Mouse (Mus musculus) kidney, adult 10 weeks (tissue): ENCODE measurements around the gene Fam171b. TPM values are rescaled to one million over a fixed set of nuclear protein-coding genes. Genes with fewer than 3 reads are reported as not detected.

Experiments used
- polyA plus RNA-seq: library from polyadenylated mRNA; stranded (reverse); fragments of 350-450 nt; fragmentation: Illumina TruSeq; extraction: RNeasy Lipid Tissue Mini Kit (QIAGEN cat#74804); gene quantifications from one replicate; pipeline ENCODE4 v1.2.3, GENCODE M21; 2014; ENCODE audit warnings: low read depth, low replicate concordance

The Fam171b gene
- polyA plus RNA-seq = 0.57 TPM

GRCm38 (mm10) chr2:83812483-83813272 is at the start of gene Fam171b:
TSS of gene Fam171b (plus strand) at chr2:83812636.

Other genes starting within 250 kb of the Fam171b start
- gene Zc3h15, start 168.2 kb upstream of the Fam171b start, polyA plus RNA-seq = 212 TPM
- gene Itgav, start 88.2 kb upstream of the Fam171b start, polyA plus RNA-seq = 170 TPM
- gene Zswim2, start 128.6 kb downstream of the Fam171b start, polyA plus RNA-seq = not detected
- not detected for gene Gm13698, start 143.1 kb downstream of the Fam171b start, polyA plus RNA-seq
- not detected for gene Gm13693, start 148.9 kb downstream of the Fam171b start, polyA plus RNA-seq
- gene Gm13695, start 154.7 kb downstream of the Fam171b start, polyA plus RNA-seq = not detected
- gene Gm13696, start 160.5 kb downstream of the Fam171b start, polyA plus RNA-seq = not detected
- not detected for gene Gm13694, start 166.3 kb downstream of the Fam171b start, polyA plus RNA-seq
- gene Gm13697, start 172.1 kb downstream of the Fam171b start, polyA plus RNA-seq = not detected
- gene Gm13691, start 177.9 kb downstream of the Fam171b start, polyA plus RNA-seq = not detected